Mouse (Mus musculus): ENCODE data around the gene Mpzl1. TPM values are rescaled to one million over a fixed set of nuclear protein-coding genes. Genes with fewer than 3 reads are reported as not detected.

Gene Mpzl1
- total RNA-seq, 1 experiment = 60.1 TPM

GRCm38 (mm10) chr1:165661725-165662124, 27.4 kb upstream of the Mpzl1 start:
- in situ Hi-C loops (cut with MboI; ENCODE audit: low sequenced_read_pairs in 2 of 2, unreplicated experiment in 2 of 2) = loop anchor here in 1 of 2 experiments (10.0 kb wide), 1 partner anchor 73 kb away; no protein-coding TSS in a partner anchor
- Histone ChIP-seq H3K36me3 (ENCODE audit: control insufficient read depth, insufficient read depth, low read length, poor library complexity, severe bottlenecking) (no peaks in the 10 kb centered on the region), H3K9me3 (ENCODE audit: control insufficient read depth, insufficient read depth, low read depth, low read length) (no peaks in the 10 kb centered on the region), H3K4me3 (ENCODE audit: insufficient read depth in 1 of 2, low read depth in 1 of 2, low read length in 2 of 2, poor library complexity in 1 of 2, severe bottlenecking in 1 of 2) (no peak overlapping the region), H3K4me1 (ENCODE audit: control insufficient read depth in 2 of 2, insufficient read depth in 2 of 2, low read length in 2 of 2, poor library complexity in 1 of 2) (peaks cover 0 to 7% of the 10 kb centered on the region in 2 experiments; a peak in 1 of 4 replicates), H3K27ac (ENCODE audit: insufficient read depth, low read depth, low read length, poor library complexity, severe bottlenecking) (no peak overlapping the region), H3K9ac (ENCODE audit: insufficient read depth, low read depth, low read length, poor library complexity, severe bottlenecking) (no peak overlapping the region)
- no peak for TF ChIP-seq MAFK (IDR thresholded peaks at IDR 0.05; ENCODE audit: insufficient read depth, low read depth, low read length)
- no peak for TF ChIP-seq ZC3H11A (IDR thresholded peaks at IDR 0.05; ENCODE audit: borderline replicate concordance, low read depth, low read length)
- TF ChIP-seq HCFC1 (IDR thresholded peaks at IDR 0.05; ENCODE audit: borderline replicate concordance, insufficient read depth, low read length) = no peak
- TF ChIP-seq ZNF384 (IDR thresholded peaks at IDR 0.05; ENCODE audit: low read depth, low read length) = no peak
- no peak for TF ChIP-seq CHD2 (IDR thresholded peaks at IDR 0.05; ENCODE audit: low read depth, low read length)
- no peak for DNase-seq (ENCODE audit: low read depth, low spot score)

GRCm38 (mm10) chr1:165661191-165661590, 26.9 kb upstream of the Mpzl1 start:
- H3K36me3 ChIP-seq (ENCODE audit: control insufficient read depth, insufficient read depth, low read length, poor library complexity, severe bottlenecking) = no peaks in the 10 kb centered on the region
- no peak overlapping the region for H3K9ac ChIP-seq (ENCODE audit: insufficient read depth, low read depth, low read length, poor library complexity, severe bottlenecking)
- TF ChIP-seq HCFC1 (IDR thresholded peaks at IDR 0.05; ENCODE audit: borderline replicate concordance, insufficient read depth, low read length) (no peak), MAFK (IDR thresholded peaks at IDR 0.05; ENCODE audit: insufficient read depth, low read depth, low read length) (no peak), ZNF384 (IDR thresholded peaks at IDR 0.05; ENCODE audit: low read depth, low read length) (no peak), CHD2 (IDR thresholded peaks at IDR 0.05; ENCODE audit: low read depth, low read length) (no peak), ZC3H11A (IDR thresholded peaks at IDR 0.05; ENCODE audit: borderline replicate concordance, low read depth, low read length) (no peak)
- peaks cover 0 to 7% of the 10 kb centered on the region in 2 experiments; a peak in 1 of 4 replicates for H3K4me1 ChIP-seq (ENCODE audit: control insufficient read depth in 2 of 2, insufficient read depth in 2 of 2, low read length in 2 of 2, poor library complexity in 1 of 2)
- H3K4me3 ChIP-seq (ENCODE audit: insufficient read depth in 1 of 2, low read depth in 1 of 2, low read length in 2 of 2, poor library complexity in 1 of 2, severe bottlenecking in 1 of 2) = no peak overlapping the region
- H3K27ac ChIP-seq (ENCODE audit: insufficient read depth, low read depth, low read length, poor library complexity, severe bottlenecking) = no peak overlapping the region
- no peaks in the 10 kb centered on the region for H3K9me3 ChIP-seq (ENCODE audit: control insufficient read depth, insufficient read depth, low read depth, low read length)
- in situ Hi-C loops (cut with MboI; ENCODE audit: low sequenced_read_pairs in 2 of 2, unreplicated experiment in 2 of 2) = loop anchor here in 1 of 2 experiments (10.0 kb wide), 1 partner anchor 74 kb away; no protein-coding TSS in a partner anchor
- no peak for DNase-seq (ENCODE audit: low read depth, low spot score)

- no peak for DNase-seq (ENCODE audit: low read depth, low spot score)
- H3K36me3 ChIP-seq (ENCODE audit: control insufficient read depth, insufficient read depth, low read length, poor library complexity, severe bottlenecking) = no peaks in the 10 kb centered on the region
- H3K27ac ChIP-seq (ENCODE audit: insufficient read depth, low read depth, low read length, poor library complexity, severe bottlenecking) = no peak overlapping the region
- TF ChIP-seq CHD2 (IDR thresholded peaks at IDR 0.05; ENCODE audit: low read depth, low read length) (no peak), ZC3H11A (IDR thresholded peaks at IDR 0.05; ENCODE audit: borderline replicate concordance, low read depth, low read length) (peak; percentile 77)
- H3K4me1 ChIP-seq (ENCODE audit: control insufficient read depth in 2 of 2, insufficient read depth in 2 of 2, low read length in 2 of 2, poor library complexity in 1 of 2) = peaks cover 0 to 7% of the 10 kb centered on the region in 2 experiments; a peak in 1 of 4 replicates
- no peak overlapping the region for H3K4me3 ChIP-seq (ENCODE audit: insufficient read depth in 1 of 2, low read depth in 1 of 2, low read length in 2 of 2, poor library complexity in 1 of 2, severe bottlenecking in 1 of 2)
- no peaks in the 10 kb centered on the region for H3K9me3 ChIP-seq (ENCODE audit: control insufficient read depth, insufficient read depth, low read depth, low read length)
- no peak overlapping the region for H3K9ac ChIP-seq (ENCODE audit: insufficient read depth, low read depth, low read length, poor library complexity, severe bottlenecking)
- in situ Hi-C loops (cut with MboI; ENCODE audit: low sequenced_read_pairs in 2 of 2, unreplicated experiment in 2 of 2) = loop anchor here in 1 of 2 experiments (10.0 kb wide), 1 partner anchor 74 kb away; no protein-coding TSS in a partner anchor
These were observed 26.4 kb upstream of the Mpzl1 start for GRCm38 (mm10) chr1:165660774-165661173.

- Histone ChIP-seq H3K27ac (ENCODE audit: insufficient read depth, low read depth, low read length, poor library complexity, severe bottlenecking) (no peak overlapping the region), H3K9me3 (ENCODE audit: control insufficient read depth, insufficient read depth, low read depth, low read length) (no peaks in the 10 kb centered on the region), H3K4me3 (ENCODE audit: insufficient read depth in 1 of 2, low read depth in 1 of 2, low read length in 2 of 2, poor library complexity in 1 of 2, severe bottlenecking in 1 of 2) (no peak overlapping the region), H3K4me1 (ENCODE audit: control insufficient read depth in 2 of 2, insufficient read depth in 2 of 2, low read length in 2 of 2, poor library complexity in 1 of 2) (peaks cover 0 to 7% of the 10 kb centered on the region in 2 experiments; a peak in 1 of 4 replicates), H3K9ac (ENCODE audit: insufficient read depth, low read depth, low read length, poor library complexity, severe bottlenecking) (no peak overlapping the region), H3K36me3 (ENCODE audit: control insufficient read depth, insufficient read depth, low read length, poor library complexity, severe bottlenecking) (no peaks in the 10 kb centered on the region)
- in situ Hi-C loops (cut with MboI; ENCODE audit: low sequenced_read_pairs in 2 of 2, unreplicated experiment in 2 of 2) = no loop called here
- TF ChIP-seq MAFK (IDR thresholded peaks at IDR 0.05; ENCODE audit: insufficient read depth, low read depth, low read length) (no peak), ZNF384 (IDR thresholded peaks at IDR 0.05; ENCODE audit: low read depth, low read length) (no peak), HCFC1 (IDR thresholded peaks at IDR 0.05; ENCODE audit: borderline replicate concordance, insufficient read depth, low read length) (no peak), CHD2 (IDR thresholded peaks at IDR 0.05; ENCODE audit: low read depth, low read length) (no peak), ZC3H11A (IDR thresholded peaks at IDR 0.05; ENCODE audit: borderline replicate concordance, low read depth, low read length) (0 out of 2 replicates have a peak, but pooled peaks have one; percentile 33)
- peak; percentile 79 for DNase-seq (ENCODE audit: low read depth, low spot score)
These were observed 24.3 kb upstream of the Mpzl1 start for GRCm38 (mm10) chr1:165658602-165659001.

All from ES-E14 (cell line).